Mouse (Mus musculus) T-helper 1 cell (primary cell): ENCODE data around the gene Ppm1l.
"Not testable (repeated sequence)": the region's sequence is repeated elsewhere in the genome, so short reads cannot be mapped to it uniquely, and the experiment has no call there.

Experiments
- in situ Hi-C: fragments of 300-600 bp; cut with MboI, MseI; formaldehyde crosslinking; loops from one replicate; pipeline ENCODE4 v1.15.1; 2025; ENCODE audit warnings: high pct_unique_total_duplicates

Ppm1l gene

DNA sequence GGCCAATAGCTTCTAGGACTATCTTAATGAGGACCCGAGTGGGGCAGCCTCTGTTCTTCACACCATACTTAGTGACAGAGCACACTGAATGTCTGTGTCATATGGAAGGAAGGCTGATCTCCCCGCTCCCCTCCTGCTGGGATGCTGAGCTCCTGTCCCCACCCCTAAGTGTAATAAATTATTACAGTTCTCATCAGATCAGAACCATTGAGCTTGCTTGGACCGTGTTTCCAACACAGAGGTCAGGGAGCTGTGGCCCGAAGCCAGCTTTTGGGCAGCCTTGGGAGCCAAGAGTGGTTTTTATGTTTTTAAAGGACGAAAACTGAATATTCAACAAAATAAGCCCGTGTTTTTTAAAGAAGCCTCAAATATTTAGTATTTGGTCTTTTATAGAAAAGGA, 47.5 kb downstream of the Ppm1l start:
- in situ Hi-C loops = no loop called here

DNA sequence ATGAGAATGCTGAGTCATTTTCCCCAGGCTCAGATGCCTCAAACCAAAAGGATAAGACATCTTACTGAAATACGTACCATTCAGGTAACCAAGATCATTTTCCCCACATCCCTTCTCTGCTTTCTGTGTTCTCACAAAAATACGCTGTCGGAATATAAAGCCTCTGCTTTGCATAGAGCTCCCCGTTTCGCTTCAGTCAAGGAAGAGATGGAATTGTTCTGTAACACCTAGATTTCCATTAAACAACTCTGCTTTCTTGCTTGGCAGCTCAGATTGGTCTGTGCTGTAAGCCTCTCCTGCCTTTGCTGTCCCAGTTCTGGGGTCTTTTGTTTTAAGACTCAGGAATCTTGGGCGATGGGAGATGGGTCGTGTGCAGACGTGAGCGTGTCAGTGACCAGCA, 51.3 kb downstream of the Ppm1l start:
- in situ Hi-C loops = no loop called here

DNA sequence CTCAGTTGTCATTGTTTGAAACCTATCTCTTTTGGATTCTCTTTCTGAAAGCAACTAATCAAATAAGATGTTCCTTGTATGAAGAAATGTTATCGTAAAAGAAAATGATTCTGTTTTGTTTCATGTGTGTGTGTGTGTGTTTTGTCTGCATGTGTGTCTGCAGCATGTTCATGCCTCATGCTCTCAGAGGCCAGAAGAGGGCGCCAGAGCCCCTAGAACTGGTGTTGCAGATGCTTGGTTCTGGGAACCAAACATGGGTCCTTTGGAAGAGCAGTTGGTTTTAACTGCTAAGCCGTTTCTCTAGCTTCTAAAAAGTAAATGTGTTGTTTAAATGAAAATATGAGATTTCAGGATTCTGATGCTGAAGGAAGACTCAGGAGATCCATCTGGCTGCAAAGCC, 56.1 kb downstream of the Ppm1l start:
- in situ Hi-C loops = no loop called here

DNA sequence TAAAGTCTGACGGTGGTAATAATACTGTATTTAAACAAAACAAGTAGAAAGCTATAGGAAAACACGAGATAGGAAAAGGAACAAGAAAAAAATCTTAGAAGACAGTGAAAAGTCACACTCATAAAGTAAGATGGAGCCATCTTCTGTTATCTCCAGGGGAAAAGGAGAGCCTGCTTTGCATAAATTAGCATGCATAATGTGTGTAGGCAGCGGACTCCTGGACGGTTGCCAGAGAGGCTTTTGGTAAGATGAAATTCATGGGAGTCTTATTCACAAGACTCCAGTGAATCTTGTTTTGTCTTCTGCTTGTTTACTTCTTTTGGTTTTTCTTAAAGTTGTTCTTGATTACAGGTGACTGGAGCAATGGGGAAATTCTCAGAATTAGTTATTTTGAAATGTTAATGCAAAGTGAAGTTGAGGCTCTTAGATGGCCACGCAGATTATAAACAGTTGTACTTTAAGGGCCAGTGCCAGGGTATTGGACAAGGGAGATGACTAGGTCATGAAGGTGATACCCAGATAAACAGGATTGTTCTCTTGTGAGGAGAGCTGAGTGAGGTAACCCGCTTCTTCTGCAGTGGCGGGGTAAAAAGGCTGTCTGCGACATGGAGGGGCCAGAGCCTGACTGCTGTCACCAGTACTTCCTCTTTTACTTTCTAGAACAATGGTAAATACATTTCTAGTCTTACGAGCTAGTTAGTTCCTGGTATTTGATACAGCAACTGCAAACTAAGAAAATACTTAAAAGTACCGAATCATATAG, 57.1 kb downstream of the Ppm1l start:
- in situ Hi-C loops = no loop called here

DNA sequence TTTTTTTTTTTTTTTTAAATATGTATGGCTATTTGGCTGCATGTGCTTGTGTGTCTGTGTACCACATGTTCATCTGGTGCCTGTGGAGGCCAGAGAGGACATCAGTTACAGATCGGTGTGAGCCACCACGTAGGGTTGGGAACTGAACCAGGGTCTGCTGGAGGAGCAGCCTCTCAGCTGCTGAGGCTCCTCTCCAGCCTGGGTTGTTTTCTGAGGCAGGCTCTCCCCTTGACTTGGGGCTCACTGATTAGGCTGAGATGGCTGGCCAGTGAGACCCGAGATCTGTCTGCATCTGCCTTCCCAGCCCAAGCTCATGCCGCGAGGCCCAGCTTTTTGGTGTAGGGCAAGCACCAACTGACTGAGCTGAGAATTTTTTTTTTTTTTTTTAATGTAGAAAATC, 57.9 kb downstream of the Ppm1l start:
- in situ Hi-C loops = no loop called here

DNA sequence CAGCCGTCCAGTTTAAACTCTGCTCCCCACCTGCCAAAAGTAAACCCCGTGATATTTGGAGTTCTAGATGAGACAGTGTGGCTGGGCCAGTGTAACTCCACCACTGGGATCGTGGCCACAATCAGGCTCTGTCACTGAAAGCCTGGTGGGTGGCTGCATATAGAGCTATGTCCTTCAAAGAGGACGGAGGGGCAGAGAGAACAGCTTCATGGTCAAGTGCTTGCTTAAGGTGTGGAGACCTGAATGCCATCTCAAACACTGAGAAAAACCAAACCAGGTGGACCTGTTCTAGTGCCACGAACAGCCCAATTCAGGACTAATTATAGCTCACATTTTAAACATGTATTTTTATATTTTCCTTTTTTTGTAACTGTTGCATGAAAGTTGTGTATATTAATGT, 58.3 kb downstream of the Ppm1l start:
- in situ Hi-C loops = no loop called here

DNA sequence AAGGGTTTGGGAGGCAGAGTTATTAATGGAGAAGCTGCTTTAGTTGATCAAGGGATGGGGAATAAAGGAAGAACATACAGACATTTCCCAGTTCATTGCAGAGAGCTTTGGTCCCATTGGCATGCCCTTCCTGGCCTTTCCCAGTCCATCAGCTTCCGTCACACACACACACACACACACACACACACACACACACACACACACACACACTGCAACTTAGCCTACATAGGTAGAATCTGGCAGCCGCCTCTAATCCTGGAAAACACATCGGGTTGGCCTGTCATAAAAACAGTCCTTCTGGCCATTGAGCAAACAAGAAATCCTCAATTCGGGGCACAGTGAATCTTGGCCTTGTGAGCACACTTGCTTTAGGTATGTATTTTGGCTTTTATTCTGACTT, 64.6 kb downstream of the Ppm1l start:
- in situ Hi-C loops = no loop called here

DNA sequence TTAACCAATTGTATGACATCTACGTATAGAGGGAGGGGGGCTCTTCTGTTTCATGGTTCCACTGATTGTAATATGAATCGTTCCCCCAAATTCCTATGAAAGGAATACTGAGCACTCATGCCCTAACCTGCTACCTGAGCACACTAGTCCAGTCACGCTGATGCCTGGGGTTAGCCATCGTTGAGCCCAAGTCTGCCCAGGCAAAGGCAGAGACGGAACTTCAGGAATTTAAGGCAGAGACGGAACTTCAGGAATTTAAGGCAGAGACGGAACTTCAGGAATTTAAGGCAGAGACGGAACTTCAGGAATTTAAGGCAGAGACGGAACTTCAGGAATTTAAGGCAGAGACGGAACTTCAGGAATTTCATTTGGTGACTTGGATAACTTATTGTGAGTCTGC, 75.2 kb downstream of the Ppm1l start:
- in situ Hi-C loops = not testable (repeated sequence)

DNA sequence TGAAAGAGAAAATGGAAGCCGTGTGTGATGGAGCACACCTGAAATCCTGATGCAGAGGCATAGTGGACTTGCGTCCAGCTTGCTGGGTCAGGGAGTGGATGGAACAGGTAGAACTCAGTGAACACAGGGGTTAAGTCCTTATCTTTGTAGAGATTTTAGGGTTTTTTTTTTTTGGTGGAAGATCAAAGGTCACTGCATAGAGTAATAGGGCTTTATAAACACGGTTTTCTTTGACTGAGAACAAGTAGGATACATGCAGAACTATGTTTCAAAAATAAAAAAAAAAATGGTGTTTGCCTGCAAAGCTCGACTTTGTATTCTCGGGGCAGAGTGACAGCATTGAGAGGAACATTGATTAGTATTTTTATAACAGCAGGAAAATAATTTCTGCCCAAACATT, 75.6 kb downstream of the Ppm1l start:
- in situ Hi-C loops = no loop called here

DNA sequence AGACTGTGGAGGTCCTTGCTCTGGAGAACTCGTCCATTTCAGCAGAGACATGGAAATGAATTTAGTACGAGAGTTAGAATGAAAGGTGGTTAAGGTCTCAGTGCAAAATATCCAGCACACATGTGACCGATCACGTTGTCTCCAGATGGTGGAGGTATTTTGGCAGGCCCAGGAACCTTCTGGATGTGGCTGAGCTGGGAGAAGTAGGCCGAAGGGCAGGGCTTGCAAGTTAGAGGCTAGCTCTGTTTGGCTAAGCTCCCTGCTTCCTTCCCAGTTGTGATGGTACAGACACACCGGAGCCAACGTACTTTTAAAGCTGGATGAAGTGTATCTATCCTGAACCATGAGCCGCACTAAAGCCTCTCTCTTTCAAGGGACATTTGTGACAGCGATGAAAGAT, 76.4 kb downstream of the Ppm1l start:
- in situ Hi-C loops = no loop called here

DNA sequence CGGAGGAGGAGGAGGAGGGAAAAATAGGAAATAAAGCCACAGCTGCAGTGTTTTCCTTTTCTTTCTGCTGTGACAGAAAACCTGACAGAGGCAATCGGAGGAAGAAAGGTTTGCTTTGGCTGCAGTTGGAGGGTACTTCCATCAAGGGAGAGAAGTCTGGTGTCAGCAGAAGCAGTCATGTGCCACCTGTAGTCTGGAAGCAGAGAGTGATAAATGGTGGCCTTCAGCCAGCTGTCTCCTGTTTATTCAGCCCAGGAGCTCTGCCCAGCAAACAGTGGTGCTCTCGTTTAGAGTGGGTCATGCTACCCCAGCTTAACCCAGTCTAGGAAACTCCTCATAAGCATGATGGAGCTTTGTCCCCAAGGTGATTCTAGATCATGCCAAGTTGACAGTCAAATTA, 77.3 kb downstream of the Ppm1l start:
- in situ Hi-C loops = no loop called here

DNA sequence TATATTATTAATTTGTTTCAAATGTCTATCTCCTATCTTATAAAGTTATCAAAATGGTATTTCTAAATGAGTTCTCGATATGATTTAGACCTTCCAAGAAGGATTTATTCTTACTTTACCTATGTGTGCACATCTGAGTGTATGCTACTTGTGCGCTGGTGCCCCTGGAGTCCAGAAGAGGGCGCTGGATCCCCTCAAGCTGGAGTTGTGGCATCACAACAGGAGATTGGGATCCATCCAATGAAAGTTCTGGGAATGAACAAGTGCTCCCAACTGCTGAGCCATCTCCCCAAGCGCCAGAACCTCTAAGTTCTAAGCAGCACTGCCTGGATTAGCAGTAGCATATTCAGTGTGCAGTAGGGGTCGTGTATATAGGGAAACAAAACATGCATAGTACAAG, 78.4 kb downstream of the Ppm1l start:
- in situ Hi-C loops = no loop called here

DNA sequence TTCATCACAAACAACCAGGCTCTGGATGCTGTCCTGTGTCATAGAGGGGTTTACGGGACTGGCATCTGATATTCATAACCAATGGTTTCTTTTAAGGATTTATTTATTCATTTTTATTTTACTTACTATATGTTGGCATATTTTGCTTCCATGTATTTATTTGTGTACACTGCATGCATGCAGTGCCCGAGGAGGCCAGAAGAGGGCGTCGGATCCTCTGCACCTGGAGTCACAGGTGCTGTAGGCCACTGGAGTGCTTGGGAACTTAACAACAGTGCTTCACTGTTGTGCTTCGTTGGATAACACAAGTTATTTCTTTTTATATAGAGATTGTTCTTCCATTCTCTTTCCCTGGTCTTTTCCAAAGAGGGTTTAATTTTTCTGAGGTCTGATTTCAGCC, 81.1 kb downstream of the Ppm1l start:
- in situ Hi-C loops = no loop called here

DNA sequence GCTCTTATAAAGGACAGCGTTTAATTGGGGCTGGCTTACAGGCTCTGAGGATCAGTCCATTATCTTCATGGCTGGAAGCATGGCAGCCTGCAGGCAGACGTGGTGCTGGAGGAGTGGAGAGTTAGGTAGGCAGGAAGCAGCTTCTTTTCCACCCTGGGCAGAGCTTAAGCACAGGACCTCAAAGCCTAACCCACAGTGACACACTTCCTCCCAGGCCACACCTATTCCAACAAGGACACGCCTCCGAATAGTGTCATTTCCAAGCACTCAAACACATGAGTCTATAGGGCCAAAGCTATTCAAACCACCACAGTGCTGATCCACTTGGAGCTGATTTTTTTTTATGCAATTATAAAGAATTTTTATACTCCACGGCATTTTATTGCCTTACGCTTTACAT, 82.7 kb downstream of the Ppm1l start:
- in situ Hi-C loops = no loop called here

DNA sequence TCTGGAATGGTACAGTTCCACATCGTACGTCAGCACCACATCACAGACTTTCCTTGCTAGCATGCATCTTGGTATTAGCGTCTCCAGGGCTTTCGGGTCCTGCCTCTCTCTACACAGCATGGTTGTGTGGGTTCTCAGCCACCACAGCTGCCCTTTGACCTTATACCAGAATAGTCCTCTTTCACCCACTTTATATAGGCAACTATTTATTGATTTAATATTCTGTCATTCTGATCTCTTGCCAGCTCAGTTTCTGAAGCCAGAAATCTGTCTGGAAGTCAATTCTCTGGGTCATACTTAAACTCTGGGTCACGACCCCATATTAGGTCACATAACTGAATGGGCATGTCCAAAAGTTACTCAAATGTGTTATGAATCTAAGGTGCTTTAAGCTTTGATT, 86.5 kb downstream of the Ppm1l start:
- in situ Hi-C loops = loop anchor here (25.0 kb wide), 1 partner anchor 1759 kb away; no protein-coding TSS in a partner anchor

DNA sequence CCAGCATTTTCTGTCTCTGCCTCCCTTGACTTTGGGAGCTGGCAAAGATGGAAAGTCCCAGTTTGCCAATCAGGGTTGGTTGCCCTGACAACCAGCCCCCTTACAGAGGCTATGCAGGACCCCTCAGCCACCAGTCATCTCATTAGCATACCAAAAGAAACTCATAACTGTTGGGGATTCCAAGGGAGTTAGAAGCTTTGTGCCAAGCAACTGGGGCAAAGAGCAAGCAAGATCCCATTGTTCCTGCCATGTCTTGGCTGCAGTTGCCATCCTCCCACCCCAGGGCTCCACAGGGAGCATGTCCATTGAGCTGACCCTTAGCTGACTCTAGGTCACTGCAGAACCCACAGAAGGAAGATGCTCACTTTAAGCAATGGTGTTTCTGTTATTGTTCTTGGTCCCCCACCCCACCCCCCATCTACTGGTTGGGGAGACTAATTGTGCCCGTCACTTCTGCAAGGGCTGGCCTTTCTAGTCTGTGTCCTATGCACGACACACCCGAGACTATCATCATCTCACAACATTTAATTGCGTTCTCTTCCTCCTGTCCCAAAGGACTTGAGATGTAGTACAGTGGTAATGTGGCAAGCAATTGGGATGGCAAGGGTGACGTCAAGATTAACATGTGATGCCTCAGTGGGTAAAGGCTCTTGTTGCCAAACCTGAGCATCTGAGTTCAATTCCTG, 89.7 kb downstream of the Ppm1l start:
- in situ Hi-C loops = loop anchor here (25.0 kb wide), 1 partner anchor 1756 kb away; no protein-coding TSS in a partner anchor

DNA sequence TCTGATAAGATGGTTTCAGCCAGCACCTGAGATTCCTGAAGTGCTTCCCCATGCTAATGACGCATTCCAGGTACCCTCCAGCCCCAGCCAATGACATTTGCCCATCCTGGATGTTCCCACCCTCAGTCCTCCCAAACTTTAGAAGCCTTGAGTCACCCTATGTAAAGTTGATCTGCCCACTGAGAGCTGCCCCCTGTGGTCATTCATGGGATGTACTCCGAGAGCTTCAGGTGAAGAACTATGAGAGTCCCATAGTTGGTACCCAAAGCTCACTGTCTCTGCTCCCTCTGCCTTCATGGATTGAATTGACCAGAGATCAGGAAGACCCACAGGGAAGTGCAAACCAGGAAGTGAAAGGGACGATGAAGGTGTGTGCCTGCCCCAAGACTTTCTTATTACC, 91.4 kb downstream of the Ppm1l start:
- in situ Hi-C loops = loop anchor here (25.0 kb wide), 1 partner anchor 1754 kb away; no protein-coding TSS in a partner anchor

DNA sequence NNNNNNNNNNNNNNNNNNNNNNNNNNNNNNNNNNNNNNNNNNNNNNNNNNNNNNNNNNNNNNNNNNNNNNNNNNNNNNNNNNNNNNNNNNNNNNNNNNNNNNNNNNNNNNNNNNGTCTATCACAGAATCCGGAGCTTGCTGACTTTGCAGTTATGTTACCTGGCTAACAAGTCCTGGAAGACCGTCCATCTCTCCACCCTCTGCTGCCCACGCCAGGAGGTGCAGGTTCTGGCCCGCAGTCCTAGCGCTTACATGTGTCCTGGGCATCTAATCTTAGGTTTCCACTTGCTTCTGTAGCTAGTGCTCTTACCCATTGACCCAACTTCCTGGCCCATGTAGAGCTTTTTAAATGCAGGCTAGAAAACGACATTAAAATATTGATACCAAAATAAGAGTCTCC, 99.5 kb downstream of the Ppm1l start:
- in situ Hi-C loops = loop anchor here (25.0 kb wide), 1 partner anchor 1746 kb away; no protein-coding TSS in a partner anchor

DNA sequence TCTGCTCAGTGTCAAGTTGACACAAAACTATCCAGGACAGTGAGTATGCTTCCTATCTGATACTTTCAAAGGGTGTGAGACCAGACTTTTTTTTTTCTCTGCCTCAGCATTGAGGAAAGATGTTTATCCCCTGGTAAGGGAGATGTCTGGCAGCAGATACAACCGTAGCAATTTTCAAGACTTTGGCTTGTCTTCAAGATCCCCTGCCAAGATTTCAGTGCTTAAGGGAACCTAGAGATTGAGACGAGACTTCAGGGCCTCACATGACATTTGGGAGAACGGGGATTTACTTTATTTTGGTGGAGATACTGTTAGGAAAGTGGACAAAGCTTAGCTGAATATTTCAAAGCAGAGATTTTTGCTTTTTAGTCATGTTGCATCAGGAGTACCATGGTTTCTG, 106.1 kb downstream of the Ppm1l start:
- in situ Hi-C loops = loop anchor here (25.0 kb wide), 1 partner anchor 1740 kb away; no protein-coding TSS in a partner anchor

DNA sequence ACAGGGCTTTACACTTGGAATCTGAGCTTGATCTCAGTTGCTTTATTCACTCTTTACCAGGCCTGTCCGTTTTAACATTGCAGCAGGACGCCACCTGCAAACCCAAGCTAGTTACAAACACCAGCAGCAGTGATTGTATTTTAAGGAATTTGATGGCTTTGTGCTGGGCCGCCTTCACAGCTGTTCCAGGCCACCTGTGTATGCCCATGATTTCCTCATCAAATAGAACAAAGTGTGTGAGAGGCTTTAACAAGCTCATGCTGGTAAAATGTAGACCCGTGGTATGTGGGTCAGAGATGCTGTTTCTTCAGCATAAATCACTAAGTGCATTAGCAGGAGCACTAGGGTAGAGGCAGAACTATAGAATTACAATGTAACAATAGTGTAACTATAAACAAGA, 106.7 kb downstream of the Ppm1l start:
- in situ Hi-C loops = loop anchor here (25.0 kb wide), 1 partner anchor 1739 kb away; no protein-coding TSS in a partner anchor

DNA sequence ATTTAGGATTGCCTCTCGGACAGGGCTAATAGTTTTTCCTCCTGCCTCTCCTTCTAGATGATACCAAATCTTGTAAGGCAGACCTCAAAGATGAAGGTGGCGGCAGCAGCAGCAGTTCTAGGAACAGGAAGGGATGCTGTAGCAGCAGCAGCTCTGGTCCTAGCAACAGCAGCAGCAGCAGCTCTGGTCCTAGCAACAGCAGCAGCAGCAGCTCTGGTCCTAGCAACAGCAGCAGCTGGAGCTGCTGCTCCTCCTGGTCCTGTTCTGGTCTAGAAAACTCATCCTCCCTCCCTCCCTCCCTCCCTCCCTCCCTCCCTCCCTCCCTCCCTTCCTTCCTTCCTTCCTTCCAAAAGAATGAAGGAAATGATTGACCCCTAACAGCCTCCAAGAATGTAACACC, 108.1 kb downstream of the Ppm1l start:
- in situ Hi-C loops = loop anchor here (25.0 kb wide), 1 partner anchor 1738 kb away; no protein-coding TSS in a partner anchor

DNA sequence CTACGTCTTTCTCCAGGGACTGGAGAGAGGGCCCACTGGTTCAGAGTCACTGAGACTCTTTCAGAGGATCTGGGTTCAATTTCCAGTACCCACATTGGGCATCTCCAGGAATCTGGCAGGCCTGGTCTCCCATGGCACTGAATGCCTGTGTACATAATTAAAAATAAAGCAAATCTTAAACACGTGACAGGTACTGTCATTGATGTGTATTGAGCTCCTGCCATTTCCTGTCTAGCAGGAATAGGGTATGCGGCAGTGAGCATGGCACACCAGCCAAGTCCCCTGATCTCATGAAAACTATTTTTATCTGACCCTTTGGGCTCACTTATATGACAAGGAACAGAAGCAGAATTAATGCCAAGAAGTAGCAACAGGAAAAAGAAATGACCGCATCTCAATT, 110.6 kb downstream of the Ppm1l start:
- in situ Hi-C loops = no loop called here

DNA sequence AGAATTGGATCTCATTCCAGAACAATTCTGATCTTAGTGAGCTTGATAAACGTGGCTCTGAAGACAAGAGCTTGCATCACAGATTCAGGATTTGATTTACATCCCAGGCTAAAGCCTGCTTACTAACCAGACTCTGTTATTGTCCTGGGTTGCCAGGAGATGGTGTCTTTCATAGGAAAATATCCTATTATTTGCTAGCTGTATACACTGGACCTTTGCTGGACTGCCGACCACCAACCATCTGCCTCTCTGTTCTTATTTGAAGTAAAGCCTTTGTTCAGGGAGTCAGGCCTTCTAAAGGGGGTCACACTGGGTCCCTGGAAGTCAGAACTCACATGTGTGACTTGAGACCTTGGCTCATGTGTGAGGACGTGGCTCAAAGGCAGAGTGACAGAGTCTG, 111.6 kb downstream of the Ppm1l start:
- in situ Hi-C loops = no loop called here
